Mouse (Mus musculus) ovary, postnatal 36 days (tissue): ENCODE measurements around the gene Cntrob.
A peak's percentile ranks its signal among the peaks of the same experiment; 100 is the strongest.
"Not testable (repeated sequence)": the region's sequence is repeated elsewhere in the genome, so short reads cannot be mapped to it uniquely, and the experiment has no call there.

Experiments used
- DNase-seq: peaks from one replicate; pipeline ENCODE4 v3.0.0; 2022; ENCODE audit warnings: low spot score, mixed read lengths

Cntrob gene

GRCm38 (mm10) chr11:69340161-69341131, 16.9 kb upstream of the Cntrob start, which contains the start of gene Rnf227:
TSS of gene Rnf227 (plus strand) at chr11:69340461.
- DNase-seq: peak; percentile 71

- DNase-seq: no peak
Observed at GRCm38 (mm10) chr11:69334796-69335195, 11.2 kb upstream of the Cntrob start.

DNA sequence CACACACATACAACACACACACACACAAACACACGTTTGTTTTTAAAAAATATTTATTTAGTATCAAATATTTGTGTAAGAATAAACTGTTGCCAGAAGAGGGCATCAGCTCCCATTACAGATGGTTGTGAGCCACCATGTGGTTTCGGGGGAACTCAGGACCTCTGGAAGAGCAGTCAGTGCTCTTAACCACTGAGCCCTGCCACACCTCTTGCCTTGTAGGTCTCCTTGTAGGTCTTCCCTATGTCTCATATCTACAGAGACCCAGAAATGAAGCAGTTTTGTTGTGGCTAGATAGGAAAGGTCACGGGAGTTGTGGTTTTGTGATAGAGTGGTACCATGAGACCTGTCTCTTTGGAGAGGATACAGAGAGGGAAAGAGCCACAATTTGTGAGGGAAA, 10.3 kb upstream of the Cntrob start:
- no peak for DNase-seq

DNA sequence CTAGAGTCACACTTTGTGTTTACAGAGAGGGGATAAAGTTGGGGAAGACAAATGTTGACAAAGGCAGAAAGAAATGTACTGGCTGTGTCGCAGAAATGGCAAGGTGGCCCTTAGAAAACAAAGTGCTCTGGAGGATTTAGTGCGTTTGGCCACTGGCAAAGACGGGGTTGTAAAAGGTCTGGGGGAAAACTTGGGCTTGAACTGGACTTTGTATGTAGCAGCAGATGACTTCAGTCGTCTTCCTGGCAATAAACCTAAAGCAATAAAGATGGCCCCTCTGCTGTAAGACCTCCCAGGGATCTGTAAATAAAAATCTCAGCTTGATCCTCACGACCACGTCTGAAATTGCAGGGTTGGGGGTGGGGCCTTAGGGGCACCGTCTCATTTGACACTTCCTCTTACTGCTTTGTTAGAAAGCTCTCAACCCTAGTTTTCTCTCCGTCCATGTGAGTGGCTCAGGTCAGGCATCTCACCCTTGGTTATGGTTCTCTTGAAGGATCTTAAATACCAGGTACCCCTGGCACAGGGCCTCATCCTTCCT, 9.2 kb upstream of the Cntrob start:
- DNase-seq: no peak

DNA sequence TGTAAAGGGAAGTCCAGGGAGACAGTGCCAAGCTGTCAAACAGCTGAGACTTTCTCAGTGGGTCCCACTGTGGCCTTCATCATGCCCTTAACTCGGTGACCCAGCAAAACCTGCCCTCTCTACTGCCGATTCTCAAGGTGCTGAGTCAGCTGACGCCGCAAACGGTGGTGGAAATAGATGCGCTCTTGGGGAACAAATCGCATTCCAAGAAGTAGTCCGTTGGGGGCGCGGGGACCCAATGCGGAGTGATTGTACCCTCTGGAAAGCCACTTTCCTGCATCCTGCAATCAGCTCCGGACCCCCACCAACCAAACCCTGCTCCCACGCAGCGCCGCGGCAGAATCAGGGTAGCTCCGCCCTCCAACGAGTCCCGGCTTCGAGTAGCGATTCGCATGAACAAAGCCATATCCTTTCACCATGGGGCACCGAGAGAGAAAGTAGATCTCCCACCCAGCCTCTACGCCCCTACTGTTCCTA, 8.4 kb upstream of the Cntrob start:
- DNase-seq: peak; percentile 80

DNA sequence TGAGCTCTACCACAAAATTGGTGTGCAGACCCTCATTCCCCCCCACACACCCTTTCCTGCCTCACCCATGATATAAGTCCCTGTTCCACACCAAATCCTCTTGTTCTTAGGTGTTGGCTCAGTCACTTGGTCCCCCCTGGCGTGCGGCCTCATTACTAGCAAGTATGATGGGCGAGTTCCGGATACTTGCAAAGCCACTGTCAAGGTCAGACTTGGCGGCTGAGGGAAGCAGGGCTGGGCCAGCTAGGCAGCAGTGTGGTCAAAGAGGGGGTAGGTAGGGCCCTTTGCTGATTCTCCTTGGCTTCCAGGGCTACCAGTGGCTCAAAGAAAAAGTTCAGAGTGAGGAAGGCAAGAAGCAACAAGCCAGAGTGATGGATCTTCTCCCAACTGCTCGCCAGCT, 7.6 kb upstream of the Cntrob start:
- no peak for DNase-seq

DNA sequence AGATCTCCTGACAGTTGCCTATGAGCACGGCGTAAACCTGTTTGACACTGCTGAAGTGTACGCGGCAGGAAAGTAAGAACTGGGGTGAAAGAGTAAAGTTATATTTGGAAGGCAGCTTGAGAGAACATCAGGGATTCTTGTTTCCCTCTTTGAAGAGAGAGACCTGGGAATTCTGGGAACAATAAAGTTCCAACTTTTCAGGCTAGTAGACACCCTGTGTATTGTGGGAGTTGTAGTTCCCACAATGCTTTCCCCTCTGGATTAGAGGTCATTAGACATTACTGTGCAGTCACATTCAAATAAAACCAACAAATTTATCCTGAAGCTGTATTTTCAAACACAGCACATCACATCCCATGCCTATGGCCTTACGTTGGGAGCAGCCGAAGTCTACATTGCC, 4.9 kb upstream of the Cntrob start:
- no peak for DNase-seq

DNA sequence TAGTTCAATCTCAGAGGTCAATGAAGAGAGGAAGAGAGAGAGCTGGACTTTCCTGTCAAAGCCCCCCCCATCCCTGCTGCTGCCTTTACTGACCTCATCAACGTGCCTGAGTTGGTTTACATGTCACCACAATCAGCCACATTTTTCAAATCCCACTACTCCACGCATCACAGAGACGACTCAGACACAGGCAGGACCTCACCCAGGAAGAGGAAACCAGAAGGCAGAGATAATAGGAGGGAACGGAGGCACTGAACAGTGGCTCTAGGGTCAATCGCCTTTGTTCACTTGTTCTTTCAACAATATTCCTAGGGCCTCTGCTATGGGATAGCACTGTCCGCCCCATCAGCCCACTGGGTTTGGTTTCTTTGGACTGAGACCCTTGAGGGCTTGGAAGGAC, 4.1 kb upstream of the Cntrob start:
- DNase-seq: no peak

- no peak for DNase-seq
Observed at GRCm38 (mm10) chr11:69327157-69327442, 3.5 kb upstream of the Cntrob start.

- no peak for DNase-seq
Observed at GRCm38 (mm10) chr11:69326408-69327156, 3.0 kb upstream of the Cntrob start.

DNA sequence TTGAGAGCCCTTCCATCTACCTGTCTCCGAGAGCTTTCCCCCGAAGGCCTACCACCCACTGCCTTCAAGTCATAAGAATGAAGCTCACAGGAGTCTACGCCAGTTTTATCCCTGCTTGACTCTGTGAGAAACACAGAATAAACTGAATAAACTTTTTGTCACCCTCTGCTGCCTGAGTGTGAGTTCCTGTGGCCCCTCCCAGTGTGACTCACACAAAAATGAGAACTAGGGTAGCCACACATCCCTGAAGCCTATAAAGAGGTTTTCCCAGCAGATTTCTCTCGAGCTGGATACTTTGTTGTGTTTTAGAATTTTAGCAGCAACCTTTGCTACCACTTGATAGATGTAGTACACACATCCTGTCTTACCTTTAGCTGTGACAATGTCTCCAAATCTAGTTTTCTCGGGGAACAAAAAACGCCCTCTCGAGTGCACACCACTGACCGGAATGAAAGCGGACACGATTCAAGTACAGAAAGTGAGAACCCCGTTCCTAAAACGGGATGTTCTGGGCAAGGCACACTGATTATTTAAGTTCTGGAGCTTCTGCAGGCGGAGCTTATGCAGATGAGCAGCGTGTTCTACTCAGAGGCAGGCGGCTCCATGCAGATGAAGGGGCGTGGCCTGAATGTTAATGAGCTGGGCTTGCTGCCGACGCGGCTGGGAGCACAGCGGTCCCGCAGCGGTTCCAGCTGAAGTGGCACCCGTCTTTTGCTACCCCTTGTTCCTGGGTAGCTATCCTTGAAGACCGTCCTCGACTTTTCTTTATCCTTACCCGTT, 2.2 kb upstream of the Cntrob start, which contains the start of gene Kcnab3:
Kcnab3 (plus strand) TSS at position 631 of the 780 bp plus-strand sequence.
- DNase-seq: peak; percentile 80

DNA sequence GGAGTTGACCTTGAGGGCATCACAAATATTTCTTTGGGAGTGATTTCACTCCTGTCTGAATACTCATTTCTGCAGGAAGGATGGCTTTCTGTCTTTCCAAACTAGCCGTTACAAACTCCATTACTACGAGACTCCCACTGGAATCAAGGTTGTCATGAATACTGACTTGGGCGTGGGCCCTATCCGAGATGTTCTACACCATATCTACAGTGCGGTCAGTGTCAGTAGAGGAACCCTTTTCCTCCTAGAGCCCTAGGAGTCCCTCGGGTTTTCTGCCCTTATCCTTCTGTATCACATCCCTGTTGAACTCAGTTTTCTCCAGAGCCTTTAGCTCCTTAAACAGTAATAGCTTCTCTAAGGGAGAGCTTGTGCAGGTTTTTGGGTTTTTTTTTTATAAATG, 1.2 kb upstream of the Cntrob start:
- no peak for DNase-seq

- no peak for DNase-seq
Observed at GRCm38 (mm10) chr11:69322693-69323471, 693 bp downstream of the Cntrob start.

DNA sequence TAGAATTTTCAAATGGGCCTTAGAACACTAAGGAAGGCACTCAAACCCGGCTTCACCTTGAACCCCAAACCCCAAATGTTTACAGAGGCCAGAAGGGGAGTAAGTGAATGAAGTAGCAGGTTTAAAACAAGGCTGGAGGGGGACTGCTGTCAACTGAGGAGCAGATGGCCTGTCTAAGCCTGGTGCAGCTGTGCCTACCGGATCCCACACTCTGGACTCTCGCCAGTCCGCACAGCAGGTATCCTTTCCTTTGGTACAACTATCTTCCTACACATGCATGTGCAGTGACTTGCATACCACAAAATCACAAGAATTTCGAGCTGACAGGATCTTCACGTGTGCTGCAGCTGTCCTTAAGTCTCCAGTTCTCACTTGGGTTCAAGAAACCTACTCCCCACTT, 1.6 kb downstream of the Cntrob start:
- no peak for DNase-seq

DNA sequence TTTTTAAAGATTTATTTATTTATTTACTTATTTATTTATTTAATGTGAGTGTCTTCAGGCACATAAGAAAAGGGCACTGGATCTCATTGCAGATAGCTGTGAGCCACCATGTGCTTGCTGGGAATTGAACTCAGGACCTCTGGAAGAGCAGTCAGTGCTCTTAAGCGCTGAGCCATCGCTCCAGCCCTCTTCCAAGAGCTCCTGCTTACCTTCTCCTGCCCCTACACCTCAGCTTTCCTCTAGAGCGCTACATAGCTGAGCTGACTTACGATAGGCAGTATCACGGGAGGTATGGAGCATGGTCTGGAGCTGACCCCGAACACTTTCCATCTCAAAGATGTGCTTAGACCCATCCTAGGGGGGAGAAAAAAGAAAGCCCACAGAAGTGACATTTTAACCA, 2.0 kb downstream of the Cntrob start:
- no peak for DNase-seq

DNA sequence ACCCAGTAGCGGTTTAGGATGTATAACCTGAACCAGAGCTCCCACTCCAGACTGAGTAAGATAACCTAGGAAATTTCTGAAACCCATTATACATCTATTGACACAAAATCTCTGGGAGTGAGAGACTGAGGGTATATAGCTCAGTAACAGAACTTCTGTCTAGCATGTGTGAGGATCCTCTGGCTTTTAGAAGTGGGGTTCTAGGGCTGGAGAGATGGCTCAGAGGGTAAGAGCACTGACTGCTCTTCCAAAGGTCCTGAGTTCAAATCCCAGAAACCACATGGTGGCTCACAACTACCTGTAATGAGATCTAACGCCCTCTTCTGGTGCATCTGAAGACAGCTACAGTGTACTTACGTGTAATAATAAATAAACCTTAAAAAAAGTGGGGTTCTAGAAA, 5.6 kb downstream of the Cntrob start:
- not testable (repeated sequence) for DNase-seq

GRCm38 (mm10) chr11:69316361-69316760, 7.2 kb downstream of the Cntrob start:
- DNase-seq: no peak

DNA sequence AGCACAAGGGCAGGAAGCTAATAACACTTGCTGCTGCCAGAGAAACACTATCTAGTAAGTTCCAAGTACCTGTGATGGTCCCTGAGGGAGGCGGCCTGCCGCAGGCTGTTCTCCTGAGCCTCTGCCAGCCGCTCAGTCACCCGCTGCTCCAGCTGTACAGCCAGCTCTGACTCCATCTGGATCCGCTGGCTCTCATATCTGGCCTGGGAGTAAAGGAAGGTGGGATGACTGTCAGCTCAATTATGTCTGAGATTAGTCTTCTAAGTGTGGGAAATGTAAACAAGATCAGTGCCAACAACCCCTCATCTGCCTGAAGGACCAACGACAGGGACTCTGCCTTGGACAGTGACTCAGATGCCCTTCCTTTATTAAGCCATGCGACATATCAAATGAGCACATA, 12.3 kb downstream of the Cntrob start:
- no peak for DNase-seq

- no peak for DNase-seq
Observed at GRCm38 (mm10) chr11:69306039-69306438, 17.5 kb downstream of the Cntrob start.

GRCm38 (mm10) chr11:69305291-69305690, 18.3 kb downstream of the Cntrob start:
- no peak for DNase-seq

- DNase-seq: no peak
Observed at GRCm38 (mm10) chr11:69302817-69303216, 20.8 kb downstream of the Cntrob start.
